In genomic region chr16:76321527-76322165, GRCm38 (mm10) we compare ENCODE assay signal across 8 mouse cellular contexts. TPM values are rescaled to one million over a fixed set of nuclear protein-coding genes. Genes with fewer than 3 reads are reported as not detected.
DNase-seq lines count a peak whose midpoint lies in the region; ATAC-seq and TF ChIP-seq lines count a peak whose summit lies in the region.

No protein-coding gene starts in this region.

- H3K4me3 ChIP-seq in lung, embryonic 14.5 days (ENCODE audit: low read depth, low read length), result no peak overlapping the region
- H3K4me3 ChIP-seq in liver, embryonic 13.5 days (replicated peaks), result no peak overlapping the region
- H3K4me3 ChIP-seq in stomach, postnatal 0 days (ENCODE audit: low read depth, low read length), result no peak overlapping the region; the same call in 1 of the 2 replicates

- no peak for TF ChIP-seq EP300 in stomach, postnatal 0 days (optimal IDR thresholded peaks at IDR 0.05)

- H3K27me3 ChIP-seq in lung, embryonic 14.5 days (ENCODE audit: insufficient read depth, low read length), result no peaks in the 10 kb centered on the region
- H3K27me3 ChIP-seq in liver, embryonic 13.5 days, result no peaks in the 10 kb centered on the region
- H3K27me3 ChIP-seq in stomach, postnatal 0 days (ENCODE audit: control insufficient read depth, insufficient read depth, low read length), result no peaks in the 10 kb centered on the region

- peak; percentile 44 for DNase-seq in lung, embryonic 14.5 days
- no peak for DNase-seq in lung, postnatal 4 days
- DNase-seq in embryo, embryonic 11 days, result peak; percentile 67
- DNase-seq in heart, postnatal 10 days, result peak; percentile 34 to 37
- DNase-seq in liver, embryonic 13.5 days, result no peak
- no peak for DNase-seq in stomach, postnatal 0 days (ENCODE audit: low spot score)
- DNase-seq in gastrocnemius, adult 8-10 months (ENCODE audit: low spot score in 2 of 2), result no peak
- no peak for DNase-seq in layer of hippocampus, adult 18-20 months (ENCODE audit: low spot score in 2 of 2)

- intact Hi-C loops in heart, postnatal 10 days (cut with DNase I), result loop anchor here (1.0 to 5.0 kb wide), 2 partner anchors 28 to 51 kb away; partner anchors contain the start of gene Nrip1

- H3K9ac ChIP-seq in lung, embryonic 14.5 days, result no peak overlapping the region
- H3K9ac ChIP-seq in liver, embryonic 13.5 days, result peak overlapping the region; percentile 7; the same call in 1 of the 2 replicates
- H3K9ac ChIP-seq in stomach, postnatal 0 days (ENCODE audit: low read length), result no peak overlapping the region

- peaks cover 9% of the 10 kb centered on the region; the same call in 1 of the 2 replicates for H3K36me3 ChIP-seq in lung, embryonic 14.5 days (ENCODE audit: insufficient read depth)
- H3K36me3 ChIP-seq in liver, embryonic 13.5 days, result peaks cover 3% of the 10 kb centered on the region; the same call in 1 of the 2 replicates
- no peaks in the 10 kb centered on the region for H3K36me3 ChIP-seq in stomach, postnatal 0 days (ENCODE audit: control insufficient read depth, insufficient read depth, low read length)

- peak; percentile 9; the same call in 1 of the 2 replicates for ATAC-seq in lung, embryonic 14.5 days (ENCODE audit: insufficient read depth)
- ATAC-seq in liver, embryonic 13.5 days (ENCODE audit: low read depth), result no peak
- ATAC-seq in stomach, postnatal 0 days (ENCODE audit: low FRiP score, low TSS enrichment), result no peak

- no peaks in the 10 kb centered on the region for H3K9me3 ChIP-seq in lung, embryonic 14.5 days (ENCODE audit: low read depth, low read length)
- H3K9me3 ChIP-seq in liver, embryonic 13.5 days (replicated peaks), result no peaks in the 10 kb centered on the region
- no peaks in the 10 kb centered on the region for H3K9me3 ChIP-seq in stomach, postnatal 0 days (ENCODE audit: control insufficient read depth, low read length)

- WGBS in lung, embryonic 14.5 days, result 18% methylated on average over 11 of the region's 11 CpGs
- WGBS in liver, embryonic 13.5 days (ENCODE audit: insufficient replicate concordance), result 43% methylated on average over 11 of the region's 11 CpGs
- WGBS in stomach, postnatal 0 days, result 18% methylated on average over 11 of the region's 11 CpGs

- no peak overlapping the region for H3K27ac ChIP-seq in lung, embryonic 14.5 days (ENCODE audit: low read depth)
- H3K27ac ChIP-seq in liver, embryonic 13.5 days, result peak overlapping the region; percentile 97
- H3K27ac ChIP-seq in stomach, postnatal 0 days (replicated peaks), result no peak overlapping the region

- TF ChIP-seq CTCF in lung, embryonic 14.5 days (IDR thresholded peaks at IDR 0.05; ENCODE audit: low read depth), result no peak
- no peak for TF ChIP-seq CTCF in stomach, postnatal 0 days (IDR thresholded peaks at IDR 0.05; ENCODE audit: low read depth)

- peaks cover 23% of the 10 kb centered on the region for H3K4me1 ChIP-seq in lung, embryonic 14.5 days (ENCODE audit: insufficient read depth)
- peaks cover 94% of the 10 kb centered on the region for H3K4me1 ChIP-seq in liver, embryonic 13.5 days (replicated peaks)
- peaks cover 2% of the 10 kb centered on the region; the same call in 1 of the 2 replicates for H3K4me1 ChIP-seq in stomach, postnatal 0 days (replicated peaks; ENCODE audit: control insufficient read depth, insufficient read depth)

- peak overlapping the region; percentile 28 for H3K4me2 ChIP-seq in lung, embryonic 14.5 days
- H3K4me2 ChIP-seq in liver, embryonic 13.5 days, result peak overlapping the region; percentile 75
- H3K4me2 ChIP-seq in stomach, postnatal 0 days (replicated peaks; ENCODE audit: low read depth), result 0 out of 2 replicates have a peak overlapping the region, but pooled peaks have one; percentile 6

RNA-seq across cellular contexts. Expression of gene Nrip1, which starts 52.0 kb away (rescaled TPM):
- 53.1 and 55.2 TPM in 2 replicates for polyA plus RNA-seq in lung, embryonic 14.5 days (2014; fragmentation: Nextera tagmentation; extraction: Ambion mirVana)
- 10 to 100 TPM; 26.8 to 27.4 TPM for total RNA-seq in heart, postnatal 10 days (2021)
- 20.2 and 20.4 TPM in 2 replicates for polyA plus RNA-seq in liver, embryonic 13.5 days (2015; fragmentation: Nextera tagmentation; extraction: Ambion mirVana)
- 13.0 and 15.7 TPM in 2 replicates for polyA plus RNA-seq in stomach, postnatal 0 days (2015; fragmentation: Nextera tagmentation; extraction: Ambion mirVana)
- total RNA-seq in gastrocnemius, adult 8-10 months (2022), result 10 to 100 TPM; 35.9 to 51.9 (median 37.8) TPM
- total RNA-seq in layer of hippocampus, adult 18-20 months (2021), result 10 to 100 TPM; 58.0 to 58.7 TPM

Comparison
In these comparisons a context has a peak if more than half of its experiments do, and no peak if none do; other contexts are left out.
1. DNase-seq: peak in lung, embryonic 14.5 days (single experiment), embryo, embryonic 11 days (single experiment) and heart, postnatal 10 days (2 of 2); none in lung, postnatal 4 days (0 of 2), liver, embryonic 13.5 days (single experiment), stomach, postnatal 0 days (single experiment), gastrocnemius, adult 8-10 months (0 of 2) and layer of hippocampus, adult 18-20 months (0 of 2).
2. H3K4me2 ChIP-seq: peak in every context shown above with its lines; median percentile 75 in liver, embryonic 13.5 days; 28 in lung, embryonic 14.5 days; 6 in stomach, postnatal 0 days.